Mouse (Mus musculus) liver, embryonic 14.5 days (tissue): ENCODE measurements at regions not wholly inside any gene's neighbourhood (a gene's known extent, or its start where the extent isn't known, plus 50 kb on each side); places are given as distances from the start of the nearest gene placed in this dataset.

Experiments
- CTCF ChIP-seq: IDR thresholded peaks from 2 replicates; pipeline ENCODE4 v1.5.1; 2016; ENCODE audit warnings: antibody characterized with exemption, low read depth, control low read depth
- EP300 ChIP-seq: IDR thresholded peaks from 2 replicates; pipeline ENCODE4 v1.6.1; 2016; ENCODE audit warnings: antibody characterized with exemption, low read depth

GRCm38 (mm10) chr7:58442535-58443184 lies 213.3 kb upstream of the Atp10a start:
- TF ChIP-seq CTCF (no peak), EP300 (no peak)
